In genomic region chr4:139115721-139116120, GRCm38 (mm10) we compare ENCODE assay signal across 12 mouse cellular contexts. TPM values are rescaled to one million over a fixed set of nuclear protein-coding genes. Genes with fewer than 3 reads are reported as not detected.
DNase-seq lines count a peak whose midpoint lies in the region; ATAC-seq and TF ChIP-seq lines count a peak whose summit lies in the region.
"Had no signal": no experiment of that assay in that cellular context is flagged by ENCODE, and none has a peak within 500 bp of the region (broad histone marks: within the 10 kb centered on the region; RNA-seq: fewer than 3 reads in every experiment).

No protein-coding gene starts in this region.

- intact Hi-C loops in gastrocnemius, adult 2 months (cut with DNase I), result no loop called here

- peak; percentile 27; the same call in 1 of the 2 replicates for TF ChIP-seq CTCF in gastrocnemius, adult 2 months (IDR thresholded peaks at IDR 0.05)

- DNase-seq in gastrocnemius, adult 2 months, result no peak
- no peak for DNase-seq in gastrocnemius, adult 8-10 months (ENCODE audit: low spot score in 2 of 2)
- DNase-seq in lung, postnatal 10 days, result peak; percentile 33
- no peak for DNase-seq in lung, postnatal 4 days
- DNase-seq in ES-E14 (ENCODE audit: low read depth, low spot score), result peak; percentile 54
- no peak for DNase-seq in adrenal gland, adult 2 months
- DNase-seq: layer of hippocampus, postnatal 36 days; right cerebral cortex, adult 18-20 months had no signal

- H3K27ac ChIP-seq in gastrocnemius, adult 2 months, result no peak overlapping the region
- H3K27ac ChIP-seq in ES-E14 (ENCODE audit: insufficient read depth, low read depth, low read length, poor library complexity, severe bottlenecking), result no peak overlapping the region
- peak overlapping the region; percentile 70; the same call in 1 of the 2 replicates for H3K27ac ChIP-seq in liver, embryonic 12.5 days
- H3K27ac ChIP-seq: macrophage had no signal

- no peak overlapping the region for H3K9ac ChIP-seq in ES-E14 (ENCODE audit: insufficient read depth, low read depth, low read length, poor library complexity, severe bottlenecking)
- no peak overlapping the region for H3K9ac ChIP-seq in liver, embryonic 12.5 days

- no peak overlapping the region; the same call in 1 of the 2 replicates for H3K4me2 ChIP-seq in liver, embryonic 12.5 days

- no peak overlapping the region for H3K4me3 ChIP-seq in gastrocnemius, adult 2 months
- no peak overlapping the region for H3K4me3 ChIP-seq in ES-E14 (ENCODE audit: insufficient read depth in 1 of 2, low read depth in 1 of 2, low read length in 2 of 2, poor library complexity in 1 of 2, severe bottlenecking in 1 of 2)
- H3K4me3 ChIP-seq in liver, embryonic 12.5 days, result no peak overlapping the region

- H3K27me3 ChIP-seq in liver, embryonic 12.5 days (replicated peaks), result no peaks in the 10 kb centered on the region

- in situ Hi-C loops in ES-E14 (cut with MboI; ENCODE audit: low sequenced_read_pairs in 2 of 2, unreplicated experiment in 2 of 2), result no loop called here

- peaks cover 0 to 2% of the 10 kb centered on the region in 2 experiments; a peak in 1 of 4 replicates for H3K4me1 ChIP-seq in ES-E14 (ENCODE audit: control insufficient read depth in 2 of 2, insufficient read depth in 2 of 2, low read length in 2 of 2, poor library complexity in 1 of 2)
- H3K4me1 ChIP-seq in liver, embryonic 12.5 days, result peaks cover 91% of the 10 kb centered on the region

- WGBS in liver, embryonic 12.5 days (ENCODE audit: insufficient replicate concordance), result 80% methylated on average over 4 of the region's 5 CpGs

- no peak for ATAC-seq in liver, embryonic 12.5 days
- no peak for ATAC-seq in monocyte, adult 5-6 weeks (replicated peaks; ENCODE audit: insufficient number of reproducible peaks, low FRiP score, low TSS enrichment, poor library complexity, severe bottlenecking)

- no peaks in the 10 kb centered on the region for H3K36me3 ChIP-seq in ES-E14 (ENCODE audit: control insufficient read depth, insufficient read depth, low read length, poor library complexity, severe bottlenecking)
- no peaks in the 10 kb centered on the region for H3K36me3 ChIP-seq in liver, embryonic 12.5 days

- no peaks in the 10 kb centered on the region for H3K9me3 ChIP-seq in ES-E14 (ENCODE audit: control insufficient read depth, insufficient read depth, low read depth, low read length)
- H3K9me3 ChIP-seq in liver, embryonic 12.5 days (replicated peaks), result no peaks in the 10 kb centered on the region

TF ChIP-seq in ES-E14, 5 proteins besides CTCF, POLR2A, EP300 and RAD21:
- no peak for TF ChIP-seq HCFC1 (IDR thresholded peaks at IDR 0.05; ENCODE audit: borderline replicate concordance, insufficient read depth, low read length)
- TF ChIP-seq ZC3H11A (IDR thresholded peaks at IDR 0.05; ENCODE audit: borderline replicate concordance, low read depth, low read length), result no peak

RNA-seq across cellular contexts. Expression of gene Minos1, which starts 15.2 kb away (rescaled TPM):
- 100 to 1,000 TPM; 304 to 430 TPM for total RNA-seq in gastrocnemius, adult 2 months (2021)
- total RNA-seq in gastrocnemius, adult 8-10 months (2022), result 100 to 1,000 TPM; 289 to 395 (median 341) TPM
- total RNA-seq in ES-E14 (2012; rRNA removed), result 141 and 147 TPM in 2 replicates
- 401 and 406 TPM in 2 replicates for polyA plus RNA-seq in liver, embryonic 12.5 days (2016; fragmentation: Nextera tagmentation; extraction: Ambion mirVana)
- total RNA-seq in monocyte, adult 5-6 weeks (2017), result 102 to 135 TPM (median 117 TPM) in 3 replicates
- 100 to 1,000 TPM; 333 to 412 TPM for total RNA-seq in adrenal gland, adult 2 months (2021)
- 26.7 and 38.9 TPM in 2 replicates for polyA plus RNA-seq in adrenal gland, adult 2 months (2012; rRNA removed)

RNA-seq across cellular contexts. Expression of gene Nbl1, which starts 22.9 kb away (rescaled TPM):
- 10 to 100 TPM; 19.9 to 40.8 TPM for total RNA-seq in gastrocnemius, adult 2 months (2021)
- 10 to 100 TPM; 11.6 to 26.3 (median 16.5) TPM for total RNA-seq in gastrocnemius, adult 8-10 months (2022)
- 4.5 and 12.5 TPM in 2 replicates for total RNA-seq in ES-E14 (2012; rRNA removed)
- 2.1 and 2.5 TPM in 2 replicates for polyA plus RNA-seq in liver, embryonic 12.5 days (2016; fragmentation: Nextera tagmentation; extraction: Ambion mirVana)
- total RNA-seq in monocyte, adult 5-6 weeks (2017), result 0.32 TPM in 1 of 3 replicates, not detected in the others
- 10 to 100 TPM; 44.0 to 64.4 TPM for total RNA-seq in adrenal gland, adult 2 months (2021)
- 135 and 182 TPM in 2 replicates for polyA plus RNA-seq in adrenal gland, adult 2 months (2012; rRNA removed)
- total RNA-seq: common myeloid progenitor, adult 5-6 weeks had no signal

RNA-seq across cellular contexts. Expression of gene Htr6, which starts 40.4 kb away (rescaled TPM):
- not detected for total RNA-seq in gastrocnemius, adult 2 months (2021)
- total RNA-seq in gastrocnemius, adult 8-10 months (2022), result not detected
- total RNA-seq in ES-E14 (2012; rRNA removed), result 0.13 and 0.37 TPM in 2 replicates
- 0.10 TPM in 1 of 2 replicates, not detected in the other for polyA plus RNA-seq in liver, embryonic 12.5 days (2016; fragmentation: Nextera tagmentation; extraction: Ambion mirVana)
- total RNA-seq in monocyte, adult 5-6 weeks (2017), result not detected in 3 replicates
- under 1 TPM; 0.14 to 0.41 TPM for total RNA-seq in adrenal gland, adult 2 months (2021)
- polyA plus RNA-seq in adrenal gland, adult 2 months (2012; rRNA removed), result 1.1 and 1.3 TPM in 2 replicates
- total RNA-seq: common myeloid progenitor, adult 5-6 weeks had no signal
- polyA plus RNA-seq: macrophage had no signal

Comparison
In these comparisons a context has a peak if more than half of its experiments do, and no peak if none do; other contexts are left out.
1. DNase-seq: peak in lung, postnatal 10 days (single experiment) and ES-E14 (single experiment); none in gastrocnemius, adult 2 months (single experiment), gastrocnemius, adult 8-10 months (0 of 2), lung, postnatal 4 days (0 of 2) and adrenal gland, adult 2 months (single experiment).